Mouse (Mus musculus) liver, embryonic 14.5 days (tissue): ENCODE data around the gene Spin4. TPM values are rescaled to one million over a fixed set of nuclear protein-coding genes. Genes with fewer than 3 reads are reported as not detected.

Experiments used
- ATAC-seq: fragments of 200-750 bp; cut with Nextera tagmentation; 2 replicates; pipeline ENCODE4 v1.8.0; 2017; ENCODE audit warnings: moderate number of reproducible peaks, mild to moderate bottlenecking, moderate library complexity; ENCODE audit not compliant: insufficient read depth
- DNase-seq, 3 experiments: peaks; one replicate each; pipeline ENCODE4 v3.0.0-alpha.2; 2012 to 2013; ENCODE audit warnings: low read depth in 3 of 3, low spot score in 3 of 3
- H3K27ac ChIP-seq: fragments of 300-500 bp; sonication (generic); 2 replicates; pipeline ENCODE4 v1.5.1; 2014; ENCODE audit warnings: moderate library complexity, mild to moderate bottlenecking, control low read depth, inconsistent platforms
- H3K27me3 ChIP-seq: fragments of 300-500 bp; sonication (generic); 2 replicates; pipeline ENCODE4 v1.6.1; 2014; ENCODE audit warnings: mild to moderate bottlenecking, low read length, moderate library complexity; ENCODE audit not compliant: control insufficient read depth, insufficient read depth
- H3K36me3 ChIP-seq: fragments of 300-500 bp; sonication (generic); replicated peaks from 2 replicates; pipeline ENCODE4 v1.6.1; 2014; ENCODE audit warnings: low read depth; ENCODE audit not compliant: control insufficient read depth, insufficient read depth
- H3K4me1 ChIP-seq, 2 experiments: fragments of 200-500 bp in 1 of 2; fragments of 300-500 bp in 1 of 2; sonication (generic) in 1 of 2; replicated peaks; 2 replicates each; pipeline ENCODE4 v1.6.1; 2012 to 2014; ENCODE audit warnings: antibody characterized with exemption in 1 of 2, inconsistent platforms in 1 of 2, low read length in 1 of 2; ENCODE audit not compliant: control insufficient read depth in 2 of 2, insufficient read depth in 2 of 2
- H3K4me2 ChIP-seq: fragments of 300-500 bp; sonication (generic); 2 replicates; pipeline ENCODE4 v1.6.1; 2014; ENCODE audit warnings: low read depth, mild to moderate bottlenecking, control low read depth, moderate library complexity
- H3K4me3 ChIP-seq, 2 experiments: fragments of 200-500 bp in 1 of 2; fragments of 300-500 bp in 1 of 2; sonication (generic) in 1 of 2; 2 replicates each; pipeline ENCODE4 v1.5.1; 2012 to 2014; ENCODE audit warnings: low read depth in 2 of 2, low read length in 2 of 2, mild to moderate bottlenecking in 2 of 2, control low read depth in 1 of 2, inconsistent platforms in 1 of 2, moderate library complexity in 1 of 2; ENCODE audit not compliant: insufficient read depth in 1 of 2
- H3K9ac ChIP-seq: fragments of 300-500 bp; sonication (generic); replicated peaks from 2 replicates; pipeline ENCODE4 v1.6.1; 2014; ENCODE audit warnings: mild to moderate bottlenecking, control low read depth, moderate library complexity
- H3K9me3 ChIP-seq: fragments of 300-500 bp; sonication (generic); 2 replicates; pipeline ENCODE4 v1.6.1; 2016; ENCODE audit warnings: low read length, mixed read lengths; ENCODE audit not compliant: control insufficient read depth
- CTCF ChIP-seq: IDR thresholded peaks from 2 replicates; pipeline ENCODE4 v1.5.1; 2016; ENCODE audit warnings: antibody characterized with exemption, low read depth, control low read depth
- EP300 ChIP-seq: IDR thresholded peaks from 2 replicates; pipeline ENCODE4 v1.6.1; 2016; ENCODE audit warnings: antibody characterized with exemption, low read depth
- WGBS: fragments of 180-500 bp; shearing (Covaris S2); extraction: QIAGEN DNeasy Blood & Tissue Kit; methylation state at CpG from one replicate; pipeline ENCODE4 v1.1.7; 2014; ENCODE audit not compliant: insufficient replicate concordance; 5-methylcytosine and 5-hydroxymethylcytosine counted together
- polyA plus RNA-seq, 2 experiments: library from polyadenylated mRNA; depleted of rRNA in 1 of 2; stranded (reverse) in 1 of 2; unstranded in 1 of 2; fragments of >200 nt; fragmentation: Nextera tagmentation in 1 of 2; extraction: Ambion mirVana in 1 of 2; gene quantifications; 2 replicates each; pipeline versions ENCODE4 v1.2.1 to v1.2.3; 2012 to 2014

Spin4 gene
- polyA plus RNA-seq, 2 experiments = 0.23 to 0.76 TPM

- no peak overlapping the region for H3K4me2 ChIP-seq
- no peaks in the 10 kb centered on the region for H3K36me3 ChIP-seq
- H3K27ac ChIP-seq = no peak overlapping the region
- TF ChIP-seq CTCF = no peak
- TF ChIP-seq EP300 = no peak
- DNase-seq (no peak), ATAC-seq (no peak)
- no peak overlapping the region for H3K4me3 ChIP-seq
- no peak overlapping the region for H3K9ac ChIP-seq
- 45% methylated on average over 3 of the region's 3 CpGs for WGBS
- H3K4me1 ChIP-seq = no peaks in the 10 kb centered on the region
- no peaks in the 10 kb centered on the region for H3K27me3 ChIP-seq
- H3K9me3 ChIP-seq = no peaks in the 10 kb centered on the region
Measured at GRCm38 (mm10) chrX:94994113-94994512, 32.4 kb downstream of the Spin4 start.

- no peak for TF ChIP-seq EP300
- no peak for TF ChIP-seq CTCF
- Histone ChIP-seq H3K4me2 (peak overlapping the region; percentile 54), H3K4me1 (no peaks in the 10 kb centered on the region), H3K9me3 (no peaks in the 10 kb centered on the region), H3K27ac (no peak overlapping the region), H3K36me3 (no peaks in the 10 kb centered on the region), H3K4me3 (no peak overlapping the region), H3K9ac (no peak overlapping the region), H3K27me3 (no peaks in the 10 kb centered on the region)
- ATAC-seq (no peak), DNase-seq (no peak)
- WGBS = 61% methylated on average over 2 of the region's 2 CpGs
Measured at GRCm38 (mm10) chrX:94990903-94991302, 35.6 kb downstream of the Spin4 start.

- Histone ChIP-seq H3K4me2 (peak overlapping the region; percentile 54), H3K4me1 (no peaks in the 10 kb centered on the region), H3K27ac (no peak overlapping the region), H3K36me3 (no peaks in the 10 kb centered on the region), H3K9me3 (no peaks in the 10 kb centered on the region), H3K9ac (0 out of 2 replicates have a peak overlapping the region, but pooled peaks have one; percentile 24), H3K27me3 (no peaks in the 10 kb centered on the region), H3K4me3 (peak overlapping the region; percentile 17 to 24)
- ATAC-seq = no peak
- DNase-seq = no peak
- TF ChIP-seq CTCF (peak; percentile 32; the same call in 1 of the 2 replicates), EP300 (no peak)
- 13% methylated on average over 29 of the region's 29 CpGs for WGBS
Measured at GRCm38 (mm10) chrX:94990080-94990825, 36.2 kb downstream of the Spin4 start.

Other genes with a start within 250 kb of the Spin4 start
- gene Arhgef9, start 170.2 kb upstream of the Spin4 start, polyA plus RNA-seq (2012; rRNA removed) = 0.53 and 0.76 TPM in 2 replicates
- gene Arhgef9, start 170.2 kb upstream of the Spin4 start, polyA plus RNA-seq (2014; fragmentation: Nextera tagmentation; extraction: Ambion mirVana) = 1.1 and 1.2 TPM in 2 replicates